Mouse (Mus musculus): Measurements from ENCODE around the gene Pced1a. TPM values are rescaled to one million over a fixed set of nuclear protein-coding genes. Genes with fewer than 3 reads are reported as not detected.

Pced1a gene
- polyA plus RNA-seq, 1 experiment from 2014 or later, result 3.8 TPM

- DNase-seq (no peak), ATAC-seq (ENCODE audit: low read depth) (no peak)
- H3K9me3 ChIP-seq (replicated peaks), result no peaks in the 10 kb centered on the region
- H3K9ac ChIP-seq, result peak overlapping the region; percentile 14; the same call in 1 of the 2 replicates
- H3K4me3 ChIP-seq (replicated peaks), result 0 out of 2 replicates have a peak overlapping the region, but pooled peaks have one; percentile 2
- peaks cover 55% of the 10 kb centered on the region for H3K4me1 ChIP-seq (replicated peaks)
- H3K36me3 ChIP-seq, result no peaks in the 10 kb centered on the region
- WGBS (ENCODE audit: insufficient replicate concordance), result 62% methylated on average over 2 of the region's 2 CpGs
- H3K27me3 ChIP-seq, result peaks cover 10% of the 10 kb centered on the region
- peak overlapping the region; percentile 37; the same call in 1 of the 2 replicates for H3K27ac ChIP-seq
- 0 out of 2 replicates have a peak overlapping the region, but pooled peaks have one; percentile 17 for H3K4me2 ChIP-seq
Observed at GRCm38 (mm10) chr2:130452266-130452665, 27.8 kb upstream of the Pced1a start.

GRCm38 (mm10) chr2:130451727-130452090, 27.2 kb upstream of the Pced1a start:
- H3K9me3 ChIP-seq (replicated peaks), result no peaks in the 10 kb centered on the region
- H3K27me3 ChIP-seq, result peaks cover 10% of the 10 kb centered on the region
- DNase-seq (no peak), ATAC-seq (ENCODE audit: low read depth) (no peak)
- peak overlapping the region; percentile 88 for H3K4me3 ChIP-seq (replicated peaks)
- peak overlapping the region; percentile 94 for H3K4me2 ChIP-seq
- H3K36me3 ChIP-seq, result no peaks in the 10 kb centered on the region
- peaks cover 55% of the 10 kb centered on the region for H3K4me1 ChIP-seq (replicated peaks)
- H3K27ac ChIP-seq, result no peak overlapping the region
- H3K9ac ChIP-seq, result peak overlapping the region; percentile 91
- 55% methylated on average over 3 of the region's 3 CpGs for WGBS (ENCODE audit: insufficient replicate concordance)

- H3K4me2 ChIP-seq, result peak overlapping the region; percentile 94
- no peak for DNase-seq
- peak overlapping the region; percentile 91 for H3K9ac ChIP-seq
- H3K4me3 ChIP-seq (replicated peaks), result peak overlapping the region; percentile 88
- H3K36me3 ChIP-seq, result no peaks in the 10 kb centered on the region
- 69% methylated on average over 14 of the region's 14 CpGs for WGBS (ENCODE audit: insufficient replicate concordance)
- no peak for ATAC-seq (ENCODE audit: low read depth)
- peaks cover 10% of the 10 kb centered on the region for H3K27me3 ChIP-seq
- peaks cover 55% of the 10 kb centered on the region for H3K4me1 ChIP-seq (replicated peaks)
- H3K9me3 ChIP-seq (replicated peaks), result no peaks in the 10 kb centered on the region
- peak overlapping the region; percentile 84; the same call in 1 of the 2 replicates for H3K27ac ChIP-seq
Observed at GRCm38 (mm10) chr2:130451086-130451726, 26.7 kb upstream of the Pced1a start.

- DNase-seq (peak; percentile 73), ATAC-seq (ENCODE audit: low read depth) (peak; percentile 93)
- H3K4me3 ChIP-seq (replicated peaks), result peak overlapping the region; percentile 88
- H3K4me2 ChIP-seq, result peak overlapping the region; percentile 94
- H3K27ac ChIP-seq, result peak overlapping the region; percentile 84
- under 1% methylated on average over 47 of the region's 47 CpGs for WGBS (ENCODE audit: insufficient replicate concordance)
- peak overlapping the region; percentile 91 for H3K9ac ChIP-seq
- no peaks in the 10 kb centered on the region for H3K36me3 ChIP-seq
- H3K9me3 ChIP-seq (replicated peaks), result no peaks in the 10 kb centered on the region
- H3K27me3 ChIP-seq, result peaks cover 10% of the 10 kb centered on the region
- H3K4me1 ChIP-seq (replicated peaks), result peaks cover 53% of the 10 kb centered on the region
Observed at GRCm38 (mm10) chr2:130450434-130450796, 25.9 kb upstream of the Pced1a start.

- DNase-seq (peak; percentile 83), ATAC-seq (ENCODE audit: low read depth) (peak; percentile 98)
- H3K27ac ChIP-seq, result peak within 1 kb of the TSS; percentile 84
- peaks cover 49% of the 10 kb centered on the region for H3K4me1 ChIP-seq (replicated peaks)
- no peaks in the 10 kb centered on the region for H3K9me3 ChIP-seq (replicated peaks)
- H3K4me2 ChIP-seq, result peak within 1 kb of the TSS; percentile 94
- peak within 1 kb of the TSS; percentile 88 for H3K4me3 ChIP-seq (replicated peaks)
- peaks cover 10% of the 10 kb centered on the region for H3K27me3 ChIP-seq
- under 1% methylated on average over 38 of the region's 50 CpGs for WGBS (ENCODE audit: insufficient replicate concordance)
- peak within 1 kb of the TSS; percentile 91 for H3K9ac ChIP-seq
- peaks cover 2% of the 10 kb centered on the region; the same call in 1 of the 2 replicates for H3K36me3 ChIP-seq
Observed at GRCm38 (mm10) chr2:130449794-130450433, 25.4 kb upstream of the Pced1a start, which contains the start of gene Ptpra. Gene Ptpra, plus strand, starts transcription at chr2:130450278.

- H3K9me3 ChIP-seq (replicated peaks), result no peaks in the 10 kb centered on the region
- DNase-seq (no peak), ATAC-seq (ENCODE audit: low read depth) (no peak)
- H3K4me2 ChIP-seq, result peak overlapping the region; percentile 94
- H3K4me3 ChIP-seq (replicated peaks), result peak overlapping the region; percentile 88
- no peak overlapping the region for H3K27ac ChIP-seq
- H3K4me1 ChIP-seq (replicated peaks), result peaks cover 42% of the 10 kb centered on the region
- H3K9ac ChIP-seq, result peak overlapping the region; percentile 91
- H3K36me3 ChIP-seq, result peaks cover 7% of the 10 kb centered on the region
- H3K27me3 ChIP-seq, result peaks cover 10% of the 10 kb centered on the region
- WGBS (ENCODE audit: insufficient replicate concordance), result 9% methylated on average over 17 of the region's 17 CpGs
Observed at GRCm38 (mm10) chr2:130449021-130449793, 24.7 kb upstream of the Pced1a start.

GRCm38 (mm10) chr2:130448449-130448848, 23.9 kb upstream of the Pced1a start:
- Histone ChIP-seq H3K9me3 (replicated peaks) (no peaks in the 10 kb centered on the region), H3K4me3 (replicated peaks) (no peak overlapping the region), H3K27me3 (peaks cover 10% of the 10 kb centered on the region), H3K4me2 (no peak overlapping the region), H3K4me1 (replicated peaks) (peaks cover 38% of the 10 kb centered on the region), H3K27ac (no peak overlapping the region), H3K36me3 (peaks cover 14% of the 10 kb centered on the region), H3K9ac (no peak overlapping the region)
- ATAC-seq (ENCODE audit: low read depth) (no peak), DNase-seq (no peak)

GRCm38 (mm10) chr2:130442162-130442561, 17.7 kb upstream of the Pced1a start:
- peak; percentile 50 for DNase-seq
- H3K36me3 ChIP-seq, result peaks cover 76% of the 10 kb centered on the region

GRCm38 (mm10) chr2:130439840-130440480, 15.5 kb upstream of the Pced1a start:
- Histone ChIP-seq H3K4me2 (no peak overlapping the region), H3K36me3 (peaks cover 75% of the 10 kb centered on the region), H3K9me3 (replicated peaks) (no peaks in the 10 kb centered on the region), H3K4me3 (replicated peaks) (no peak overlapping the region), H3K27ac (no peak overlapping the region; the same call in 1 of the 2 replicates), H3K4me1 (replicated peaks) (peaks cover 41% of the 10 kb centered on the region), H3K27me3 (no peaks in the 10 kb centered on the region), H3K9ac (no peak overlapping the region)
- peak; percentile 42; the same call in 1 of the 2 replicates for ATAC-seq (ENCODE audit: low read depth)
- 77% methylated on average over 4 of the region's 4 CpGs for WGBS (ENCODE audit: insufficient replicate concordance)
- no peak for DNase-seq

More at GRCm38 (mm10) chr2:130442162-130442561, 17.7 kb upstream of the Pced1a start:
- Histone ChIP-seq H3K9ac (no peak overlapping the region), H3K4me1 (replicated peaks) (peaks cover 41% of the 10 kb centered on the region), H3K27ac (no peak overlapping the region), H3K4me2 (no peak overlapping the region), H3K27me3 (no peaks in the 10 kb centered on the region), H3K4me3 (replicated peaks) (no peak overlapping the region), H3K9me3 (replicated peaks) (no peaks in the 10 kb centered on the region)
- ATAC-seq (ENCODE audit: low read depth), result peak; percentile 81
- WGBS (ENCODE audit: insufficient replicate concordance), result 57% methylated on average over 10 of the region's 10 CpGs

GRCm38 (mm10) chr2:130438861-130439260, 14.4 kb upstream of the Pced1a start:
- H3K9me3 ChIP-seq (replicated peaks), result no peaks in the 10 kb centered on the region
- H3K4me2 ChIP-seq, result no peak overlapping the region
- no peak for ATAC-seq (ENCODE audit: low read depth)
- peaks cover 66% of the 10 kb centered on the region for H3K36me3 ChIP-seq
- no peaks in the 10 kb centered on the region for H3K27me3 ChIP-seq
- no peak for DNase-seq
- 81% methylated on average over 3 of the region's 3 CpGs for WGBS (ENCODE audit: insufficient replicate concordance)
- H3K4me1 ChIP-seq (replicated peaks), result peaks cover 41% of the 10 kb centered on the region
- H3K4me3 ChIP-seq (replicated peaks), result no peak overlapping the region
- no peak overlapping the region for H3K27ac ChIP-seq
- no peak overlapping the region for H3K9ac ChIP-seq

- ATAC-seq (ENCODE audit: low read depth) (no peak), DNase-seq (no peak)
- H3K27me3 ChIP-seq, result no peaks in the 10 kb centered on the region
- no peak overlapping the region for H3K9ac ChIP-seq
- no peak overlapping the region for H3K4me2 ChIP-seq
- no peaks in the 10 kb centered on the region for H3K9me3 ChIP-seq (replicated peaks)
- H3K4me1 ChIP-seq (replicated peaks), result peaks cover 38% of the 10 kb centered on the region
- no peak overlapping the region for H3K27ac ChIP-seq
- peaks cover 51% of the 10 kb centered on the region for H3K36me3 ChIP-seq
- no peak overlapping the region for H3K4me3 ChIP-seq (replicated peaks)
- 84% methylated on average over 1 of the region's 1 CpGs for WGBS (ENCODE audit: insufficient replicate concordance)
Observed at GRCm38 (mm10) chr2:130436769-130437168, 12.3 kb upstream of the Pced1a start.
